Mouse (Mus musculus) G1E (cell line): Measurements from ENCODE around the gene Atf5.

Experiments
- CTCF ChIP-seq: IDR thresholded peaks from 2 replicates; pipeline ENCODE4 v1.5.1; 2012; ENCODE audit warnings: low read depth, low read length, inconsistent platforms, mixed read lengths
- TAL1 ChIP-seq: conservative IDR thresholded peaks from 2 replicates; pipeline ENCODE4 v1.6.1; 2012; ENCODE audit warnings: low read depth, low read length, inconsistent platforms, mixed read lengths

GRCm38 (mm10) chr7:44818751-44819235, 2.3 kb upstream of the Atf5 start:
- no peak for TF ChIP-seq TAL1
- TF ChIP-seq CTCF = no peak
